Mouse (Mus musculus): ENCODE results near the gene Brk1. TPM values are rescaled to one million over a fixed set of nuclear protein-coding genes. Genes with fewer than 3 reads are reported as not detected.

Brk1 gene
- polyA plus RNA-seq, 1 experiment from 2014 or later = 227 TPM

GRCm38 (mm10) chr6:113624989-113625770 is 20.6 kb downstream of the Brk1 start:
- Histone ChIP-seq H3K4me2 (replicated peaks) (peak overlapping the region; percentile 58), H3K27ac (0 out of 2 replicates have a peak overlapping the region, but pooled peaks have one; percentile 89), H3K9ac (replicated peaks) (peak overlapping the region; percentile 88), H3K4me1 (replicated peaks) (peaks cover 20% of the 10 kb centered on the region), H3K4me3 (replicated peaks) (peak overlapping the region; percentile 74), H3K9me3 (no peaks in the 10 kb centered on the region), H3K27me3 (no peaks in the 10 kb centered on the region), H3K36me3 (peaks cover 28% of the 10 kb centered on the region)
- 42% methylated on average over 5 of the region's 5 CpGs for WGBS
- no peak for ATAC-seq

GRCm38 (mm10) chr6:113630322-113630721 is 25.8 kb downstream of the Brk1 start:
- H3K4me3 ChIP-seq (replicated peaks) = no peak overlapping the region

GRCm38 (mm10) chr6:113632863-113633262 is 28.3 kb downstream of the Brk1 start:
- Histone ChIP-seq H3K36me3 (peaks cover 59% of the 10 kb centered on the region), H3K9me3 (no peaks in the 10 kb centered on the region), H3K27me3 (no peaks in the 10 kb centered on the region), H3K27ac (no peak overlapping the region), H3K4me1 (replicated peaks) (no peaks in the 10 kb centered on the region), H3K4me3 (replicated peaks) (no peak overlapping the region), H3K4me2 (replicated peaks) (no peak overlapping the region), H3K9ac (replicated peaks) (no peak overlapping the region)
- WGBS = 100% methylated on average over 4 of the region's 4 CpGs
- ATAC-seq = no peak

More at GRCm38 (mm10) chr6:113630322-113630721, 25.8 kb downstream of the Brk1 start:
- no peak for ATAC-seq
- Histone ChIP-seq H3K9me3 (no peaks in the 10 kb centered on the region), H3K36me3 (peaks cover 66% of the 10 kb centered on the region), H3K27me3 (no peaks in the 10 kb centered on the region), H3K27ac (no peak overlapping the region), H3K4me1 (replicated peaks) (peaks cover 11% of the 10 kb centered on the region), H3K4me2 (replicated peaks) (no peak overlapping the region), H3K9ac (replicated peaks) (no peak overlapping the region)
- 84% methylated on average over 5 of the region's 5 CpGs for WGBS

- H3K9me3 ChIP-seq = no peaks in the 10 kb centered on the region
- H3K4me3 ChIP-seq (replicated peaks) = peak within 1 kb of the TSS; percentile 45
- peak within 1 kb of the TSS; percentile 67 for H3K9ac ChIP-seq (replicated peaks)
- no peak within 1 kb of the TSS for H3K27ac ChIP-seq
- H3K4me2 ChIP-seq (replicated peaks) = peak within 1 kb of the TSS; percentile 65
- peaks cover 7% of the 10 kb centered on the region for H3K36me3 ChIP-seq
- 10% methylated on average over 37 of the region's 37 CpGs for WGBS
- 0 out of 2 replicates have a peak, but pooled peaks cover 2% of the 10 kb centered on the region for H3K4me1 ChIP-seq (replicated peaks)
- no peaks in the 10 kb centered on the region for H3K27me3 ChIP-seq
- peak; percentile 95 for ATAC-seq
These were observed 33.9 kb downstream of the Brk1 start, which contains the start of gene Irak2 for GRCm38 (mm10) chr6:113638302-113639040. Gene Irak2, plus strand, starts transcription at chr6:113638467.

GRCm38 (mm10) chr6:113639201-113639600 is 34.6 kb downstream of the Brk1 start:
- Histone ChIP-seq H3K4me1 (replicated peaks) (0 out of 2 replicates have a peak, but pooled peaks cover 2% of the 10 kb centered on the region), H3K9me3 (no peaks in the 10 kb centered on the region), H3K36me3 (no peaks in the 10 kb centered on the region), H3K4me2 (replicated peaks) (no peak overlapping the region), H3K27me3 (no peaks in the 10 kb centered on the region), H3K27ac (no peak overlapping the region), H3K9ac (replicated peaks) (no peak overlapping the region), H3K4me3 (replicated peaks) (no peak overlapping the region)
- ATAC-seq = no peak
- WGBS = 81% methylated on average over 4 of the region's 4 CpGs

- Histone ChIP-seq H3K9ac (replicated peaks) (no peak overlapping the region), H3K27me3 (no peaks in the 10 kb centered on the region), H3K36me3 (no peaks in the 10 kb centered on the region), H3K27ac (no peak overlapping the region), H3K4me3 (replicated peaks) (no peak overlapping the region), H3K4me1 (replicated peaks) (0 out of 2 replicates have a peak, but pooled peaks cover 2% of the 10 kb centered on the region), H3K4me2 (replicated peaks) (no peak overlapping the region), H3K9me3 (no peaks in the 10 kb centered on the region)
- 87% methylated on average over 8 of the region's 8 CpGs for WGBS
- no peak for ATAC-seq
These were observed 38.0 kb downstream of the Brk1 start for GRCm38 (mm10) chr6:113642605-113643004.

- 91% methylated on average over 4 of the region's 4 CpGs for WGBS
- no peaks in the 10 kb centered on the region for H3K27me3 ChIP-seq
- no peaks in the 10 kb centered on the region for H3K36me3 ChIP-seq
- no peak overlapping the region for H3K9ac ChIP-seq (replicated peaks)
- no peak overlapping the region for H3K4me3 ChIP-seq (replicated peaks)
- H3K4me1 ChIP-seq (replicated peaks) = 0 out of 2 replicates have a peak, but pooled peaks cover 2% of the 10 kb centered on the region
- no peak overlapping the region for H3K4me2 ChIP-seq (replicated peaks)
- no peak for ATAC-seq
- H3K9me3 ChIP-seq = no peaks in the 10 kb centered on the region
- no peak overlapping the region for H3K27ac ChIP-seq
These were observed 38.4 kb downstream of the Brk1 start for GRCm38 (mm10) chr6:113643021-113643420.

- Histone ChIP-seq H3K4me3 (replicated peaks) (no peak overlapping the region), H3K4me1 (replicated peaks) (no peaks in the 10 kb centered on the region), H3K4me2 (replicated peaks) (no peak overlapping the region), H3K36me3 (no peaks in the 10 kb centered on the region), H3K27me3 (no peaks in the 10 kb centered on the region), H3K9me3 (no peaks in the 10 kb centered on the region), H3K27ac (no peak overlapping the region), H3K9ac (replicated peaks) (no peak overlapping the region)
- WGBS = 98% methylated on average over 2 of the region's 2 CpGs
- ATAC-seq = no peak
These were observed 39.4 kb downstream of the Brk1 start for GRCm38 (mm10) chr6:113643967-113644366.

- Histone ChIP-seq H3K36me3 (no peaks in the 10 kb centered on the region), H3K4me2 (replicated peaks) (no peak overlapping the region), H3K9ac (replicated peaks) (no peak overlapping the region), H3K9me3 (no peaks in the 10 kb centered on the region), H3K4me3 (replicated peaks) (no peak overlapping the region), H3K4me1 (replicated peaks) (no peaks in the 10 kb centered on the region), H3K27me3 (no peaks in the 10 kb centered on the region), H3K27ac (no peak overlapping the region)
- no peak for ATAC-seq
- 85% methylated on average over 8 of the region's 8 CpGs for WGBS
These were observed 40.2 kb downstream of the Brk1 start for GRCm38 (mm10) chr6:113644808-113645207.

- no peak for ATAC-seq
- no peak overlapping the region for H3K9ac ChIP-seq (replicated peaks)
- H3K4me3 ChIP-seq (replicated peaks) = no peak overlapping the region
- H3K36me3 ChIP-seq = no peaks in the 10 kb centered on the region
- no peak overlapping the region for H3K4me2 ChIP-seq (replicated peaks)
- no peaks in the 10 kb centered on the region for H3K9me3 ChIP-seq
- no peaks in the 10 kb centered on the region for H3K4me1 ChIP-seq (replicated peaks)
- no peaks in the 10 kb centered on the region for H3K27me3 ChIP-seq
- no peak overlapping the region for H3K27ac ChIP-seq
- WGBS = 87% methylated on average over 7 of the region's 7 CpGs
These were observed 45.0 kb downstream of the Brk1 start for GRCm38 (mm10) chr6:113649346-113650196.

- no peaks in the 10 kb centered on the region for H3K4me1 ChIP-seq (replicated peaks)
- H3K9me3 ChIP-seq = no peaks in the 10 kb centered on the region
- H3K27ac ChIP-seq = no peak overlapping the region
- no peak overlapping the region for H3K4me3 ChIP-seq (replicated peaks)
- H3K36me3 ChIP-seq = no peaks in the 10 kb centered on the region
- no peak overlapping the region for H3K9ac ChIP-seq (replicated peaks)
- 79% methylated on average over 4 of the region's 4 CpGs for WGBS
- ATAC-seq = no peak
- no peak overlapping the region for H3K4me2 ChIP-seq (replicated peaks)
- no peaks in the 10 kb centered on the region for H3K27me3 ChIP-seq
These were observed 45.6 kb downstream of the Brk1 start for GRCm38 (mm10) chr6:113650197-113650640.

Measured in midbrain, embryonic 13.5 days (tissue).